Mouse (Mus musculus) NIH3T3 (cell line): ENCODE data around the gene 1700123O20Rik.

Experiments
- DNase-seq: peaks from one replicate; pipeline ENCODE4 v3.0.0-alpha.2; 2012; ENCODE audit warnings: low read depth

The 1700123O20Rik gene

DNA sequence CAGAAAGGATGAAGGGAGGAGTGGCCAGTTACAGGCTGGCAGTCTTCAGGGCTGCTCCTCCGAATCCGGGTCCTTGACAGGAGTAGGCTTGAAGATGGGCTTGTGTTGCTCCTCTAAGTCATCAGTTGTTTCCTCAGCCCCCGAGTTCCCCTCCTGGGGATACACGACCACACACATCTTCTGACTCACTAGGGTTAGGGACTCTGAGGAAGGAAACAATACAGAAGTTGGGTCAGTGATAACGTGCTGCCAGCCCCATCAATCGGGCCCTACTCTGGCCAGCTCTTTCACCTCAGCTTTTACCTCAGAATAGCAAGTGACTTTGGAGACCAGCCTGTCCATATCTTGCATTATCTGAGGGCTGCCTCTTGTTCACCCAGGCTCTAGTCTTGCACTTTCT is 38.0 kb downstream of the 1700123O20Rik start:
- no peak for DNase-seq

DNA sequence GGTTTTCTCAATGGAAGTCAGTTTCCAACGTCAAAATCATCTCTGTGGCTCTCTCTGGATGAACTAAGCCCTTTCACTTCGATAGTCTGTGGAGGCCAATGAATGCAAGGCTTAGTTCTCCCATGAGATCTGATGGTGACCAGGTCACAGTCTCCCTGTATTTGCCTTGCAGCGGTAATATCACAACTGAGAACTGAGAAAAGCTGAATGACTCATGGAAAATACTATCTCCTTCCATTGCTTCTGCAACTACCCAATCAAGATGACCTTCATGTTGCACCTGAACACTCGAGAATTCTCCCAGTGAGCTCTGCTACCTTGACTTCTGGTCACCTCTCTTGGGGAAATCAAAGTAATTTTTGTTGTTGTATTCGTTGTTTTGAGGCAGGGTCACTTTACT is 41.5 kb downstream of the 1700123O20Rik start:
- no peak for DNase-seq

DNA sequence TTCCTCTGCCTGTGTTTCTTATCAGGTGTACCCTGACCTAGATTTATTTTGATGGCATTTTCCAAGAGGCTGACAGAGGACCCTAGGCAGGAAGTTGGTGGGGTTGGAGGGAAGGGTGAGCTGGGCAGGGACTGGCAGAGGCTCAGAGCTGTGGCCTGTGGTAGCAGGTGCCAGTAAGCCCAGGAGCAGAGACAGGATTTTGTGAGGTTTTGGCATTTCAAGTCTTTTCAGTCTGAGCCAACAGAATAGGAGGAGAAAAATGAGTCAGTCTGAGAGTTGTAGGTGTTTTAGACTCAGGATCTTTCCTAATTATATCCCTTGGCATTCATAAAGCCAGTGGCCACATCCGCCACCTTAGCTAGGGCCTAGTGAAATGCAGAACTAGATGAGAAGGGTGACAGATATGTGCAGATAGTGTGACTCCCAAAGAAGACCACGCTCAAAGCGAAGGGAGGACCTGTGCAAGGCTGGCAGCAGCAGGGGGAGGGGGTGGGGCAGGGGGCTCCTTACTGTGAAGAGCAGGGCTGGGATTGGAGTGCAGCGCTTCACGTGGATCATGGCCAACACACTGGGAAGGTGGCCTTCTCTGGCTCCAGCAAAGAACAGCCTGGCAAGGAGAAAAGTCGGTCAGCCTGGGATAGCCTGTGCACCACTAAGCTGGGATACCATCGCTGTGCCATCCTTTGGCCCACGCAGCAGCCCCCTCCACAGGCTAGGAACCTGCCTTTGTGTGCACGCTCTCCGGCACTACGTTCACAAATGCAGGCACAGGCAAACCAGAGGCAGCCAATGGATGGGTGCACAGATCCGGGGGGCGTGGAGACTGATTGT is 43.0 kb downstream of the 1700123O20Rik start:
- no peak for DNase-seq

DNA sequence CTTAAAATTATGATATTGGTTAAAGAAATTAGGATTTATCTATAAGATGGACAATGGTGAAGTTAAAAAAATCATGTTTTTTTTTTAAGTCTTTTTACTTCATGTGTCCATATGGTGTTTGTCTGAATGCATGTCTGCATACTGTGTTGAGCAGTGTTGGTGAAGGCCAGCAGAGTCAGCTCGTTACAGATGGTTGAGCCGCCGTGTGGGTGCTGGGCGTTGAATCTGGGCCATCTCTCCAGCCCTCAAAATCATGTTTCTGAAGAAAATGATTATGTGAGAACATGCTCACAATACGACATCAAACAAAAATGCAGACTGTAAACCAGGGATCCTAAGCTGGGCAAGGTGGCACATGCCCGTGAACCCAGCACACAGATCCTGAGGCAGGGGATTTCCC is 44.3 kb downstream of the 1700123O20Rik start:
- DNase-seq = no peak

DNA sequence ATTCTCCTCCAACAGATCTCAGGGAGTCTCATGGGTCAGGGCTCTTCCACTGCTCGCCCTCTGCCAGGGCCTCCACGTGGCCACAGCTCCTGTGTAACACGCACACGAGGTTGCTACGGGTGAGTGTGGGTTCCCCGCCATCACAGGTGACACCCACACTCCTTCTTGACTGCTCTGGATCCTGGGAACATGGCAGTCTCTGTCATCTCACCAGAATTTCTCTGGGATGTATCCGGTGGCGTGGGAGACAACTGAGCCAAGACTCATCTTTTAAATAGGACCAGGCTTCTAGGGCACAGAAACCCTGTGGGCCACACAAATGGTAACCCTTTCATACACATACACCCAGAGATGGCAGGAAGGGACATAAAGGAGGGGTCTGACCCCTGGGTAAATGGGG is 46.2 kb downstream of the 1700123O20Rik start:
- DNase-seq = no peak

DNA sequence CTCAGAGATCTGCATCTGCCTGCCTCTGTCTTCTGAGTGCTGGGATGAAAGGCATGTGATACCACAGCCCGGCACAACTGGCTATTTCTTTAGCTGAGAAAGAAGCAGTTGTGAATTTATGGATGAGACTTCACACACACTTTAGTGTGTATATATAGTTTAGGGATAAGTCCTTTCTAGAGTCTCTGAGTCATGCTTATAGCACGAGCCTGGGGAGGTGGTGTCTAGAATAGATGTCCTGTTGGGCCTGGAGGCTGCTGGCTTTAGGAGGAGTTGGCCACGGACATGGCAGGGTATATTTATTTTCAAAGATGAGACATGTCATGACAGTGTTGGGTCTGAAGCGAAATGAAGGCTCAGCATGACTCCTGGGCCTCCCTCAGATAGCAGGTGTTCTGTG is 48.0 kb downstream of the 1700123O20Rik start:
- DNase-seq = no peak

DNA sequence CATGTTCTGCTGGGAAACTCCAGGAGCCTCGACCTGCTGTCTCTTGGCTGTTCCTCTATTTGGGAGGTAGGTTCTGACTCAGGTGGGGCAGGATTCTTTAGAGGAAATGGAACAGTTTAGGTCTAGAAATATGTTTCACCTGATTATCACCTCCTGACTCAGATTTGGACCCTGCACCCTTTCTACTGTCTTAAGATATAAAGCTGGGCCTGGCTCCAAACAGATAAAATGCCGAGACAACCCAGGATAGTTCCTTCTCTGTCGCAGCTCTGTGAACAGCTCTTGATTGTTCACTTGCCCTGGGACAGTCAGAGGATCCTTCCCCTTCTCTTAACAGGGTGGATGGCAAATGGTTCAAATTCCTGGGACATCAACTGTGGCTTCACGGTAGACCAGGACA is 49.2 kb downstream of the 1700123O20Rik start:
- no peak for DNase-seq

DNA sequence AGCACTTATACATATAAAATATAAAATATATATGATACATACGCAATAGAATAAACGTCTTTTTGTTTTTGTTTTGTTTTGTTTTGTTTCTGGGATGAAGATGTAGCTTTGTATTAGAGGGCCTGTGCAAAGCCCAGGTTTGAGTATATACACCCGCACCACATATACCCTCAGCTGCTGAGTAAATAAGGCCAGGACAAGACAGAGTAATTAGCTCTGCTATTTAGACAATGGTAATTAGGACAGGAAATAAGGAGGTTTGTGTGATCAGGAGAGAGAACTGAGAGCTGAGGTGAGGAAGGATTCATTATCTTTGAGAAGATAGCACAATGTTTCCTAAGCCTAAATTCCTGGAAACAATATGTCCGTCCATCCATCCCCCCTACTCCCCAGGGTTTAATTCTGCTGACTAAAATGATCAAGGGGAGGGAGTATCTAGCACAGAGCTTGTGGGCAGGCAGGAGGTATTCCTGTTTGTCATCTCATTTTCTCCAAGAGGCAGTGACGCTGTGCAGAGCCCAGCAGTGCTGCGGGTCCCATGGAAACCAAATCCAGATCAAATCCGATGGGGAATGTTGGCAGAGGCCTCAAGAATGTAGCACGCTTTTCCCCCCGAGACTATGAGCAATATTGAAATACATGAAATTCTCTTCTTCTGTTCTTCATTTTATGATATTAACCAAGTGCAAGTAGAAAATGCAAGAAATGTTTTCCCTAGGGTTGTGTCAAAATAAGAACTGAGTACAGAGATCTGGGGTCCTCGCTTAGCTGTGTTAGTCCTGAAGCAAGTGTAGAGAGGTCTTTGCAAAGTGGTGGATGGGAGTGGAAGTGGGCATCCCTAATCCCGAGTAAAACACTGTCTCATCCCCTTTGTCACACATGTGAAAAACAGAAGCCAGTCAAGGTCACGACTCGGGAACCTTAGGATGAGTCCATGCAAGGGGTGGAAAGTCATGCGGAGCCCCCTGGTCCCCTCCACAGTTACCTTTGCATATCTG is 50.8 kb downstream of the 1700123O20Rik start:
- DNase-seq = peak; percentile 44

DNA sequence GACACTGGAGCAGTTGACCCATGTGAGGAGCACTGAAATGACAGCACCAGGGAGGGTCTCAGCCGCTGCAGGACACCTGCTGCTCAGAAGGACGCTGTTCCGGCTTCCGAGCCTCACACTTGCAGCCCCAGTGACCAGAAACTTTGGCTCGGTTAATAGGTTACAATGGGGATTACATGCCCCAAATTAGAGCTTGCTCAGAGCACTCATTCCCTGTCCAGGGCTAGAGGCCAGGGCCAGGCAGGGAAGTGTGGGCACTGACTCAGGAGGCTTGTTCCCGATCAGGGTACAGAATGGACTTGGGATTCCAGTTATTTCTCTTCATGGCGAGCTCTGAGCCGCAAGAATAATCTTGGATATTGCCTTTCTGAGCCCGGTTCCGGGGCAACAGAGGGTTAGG is 51.6 kb downstream of the 1700123O20Rik start:
- DNase-seq = no peak
